Mouse (Mus musculus) right cerebral cortex, postnatal 10 days (tissue): ENCODE measurements around the gene Elob.

Experiments used
- DNase-seq, 2 experiments: peaks; one replicate each; pipeline ENCODE4 v3.0.0; 2021; ENCODE audit warnings: low spot score in 2 of 2

Gene Elob

GRCm38 (mm10) chr17:23829064-23829619, at the start of gene Elob:
Gene Elob, minus strand, starts transcription at chr17:23829136.
- DNase-seq: peak; percentile 92 to 94

GRCm38 (mm10) chr17:23877166-23877565, 48.2 kb upstream of the Elob start:
- DNase-seq: peak; percentile 43 to 58

GRCm38 (mm10) chr17:23876741-23877140, 47.8 kb upstream of the Elob start:
- peak; percentile 68 to 69 for DNase-seq

GRCm38 (mm10) chr17:23873884-23874856, 45.2 kb upstream of the Elob start:
- DNase-seq: peak in 1 of 2 experiments; percentile 47

- DNase-seq: no peak
These were observed 39.6 kb upstream of the Elob start for GRCm38 (mm10) chr17:23868513-23868912.

- no peak for DNase-seq
These were observed 38.8 kb upstream of the Elob start, which contains the start of gene Prss21 for GRCm38 (mm10) chr17:23867756-23868155. Gene Prss21, plus strand, starts transcription at chr17:23868056.

GRCm38 (mm10) chr17:23862926-23863325, 34.0 kb upstream of the Elob start:
- DNase-seq: no peak

GRCm38 (mm10) chr17:23857913-23858312, 29.0 kb upstream of the Elob start:
- DNase-seq: no peak

- no peak for DNase-seq
These were observed 28.3 kb upstream of the Elob start for GRCm38 (mm10) chr17:23857193-23857592.

- no peak for DNase-seq
These were observed 25.4 kb upstream of the Elob start for GRCm38 (mm10) chr17:23854229-23854765.

GRCm38 (mm10) chr17:23853292-23853691, 24.4 kb upstream of the Elob start:
- DNase-seq: peak in 1 of 2 experiments; percentile 60

GRCm38 (mm10) chr17:23850853-23851749, 22.2 kb upstream of the Elob start:
- peak; percentile 67 to 74 for DNase-seq

- no peak for DNase-seq
These were observed 21.1 kb upstream of the Elob start for GRCm38 (mm10) chr17:23850028-23850427.

- DNase-seq: peak; percentile 37 to 54
These were observed 14.9 kb upstream of the Elob start, which contains the start of the genes Prss32 and Prss41 for GRCm38 (mm10) chr17:23843812-23844273. Gene Prss32, plus strand, starts transcription at chr17:23843855. Gene Prss41, minus strand, starts transcription at chr17:23844172.

GRCm38 (mm10) chr17:23843141-23843811, 14.3 kb upstream of the Elob start:
- no peak for DNase-seq

- peak; percentile 63 to 72 for DNase-seq
These were observed 12.2 kb upstream of the Elob start for GRCm38 (mm10) chr17:23841145-23841544.

GRCm38 (mm10) chr17:23836006-23836575, 7.2 kb upstream of the Elob start, which contains the start of gene Prss33:
Gene Prss33, minus strand, starts transcription at chr17:23836056.
- no peak for DNase-seq

GRCm38 (mm10) chr17:23831201-23831600, 2.3 kb upstream of the Elob start:
- DNase-seq: no peak

- DNase-seq: peak; percentile 67 to 75
These were observed 500 bp downstream of the Elob start for GRCm38 (mm10) chr17:23828271-23829001.
